Mouse (Mus musculus) bone marrow, adult 2 months (tissue): Measurements from ENCODE around the gene Slc6a6. TPM values are rescaled to one million over a fixed set of nuclear protein-coding genes. Genes with fewer than 3 reads are reported as not detected.

Experiments
- H3K27ac ChIP-seq: fragments of 200-500 bp; 2 replicates; pipeline ENCODE4 v1.5.1; 2012; ENCODE audit warnings: low read depth, mild to moderate bottlenecking, control low read depth, inconsistent platforms, low read length; ENCODE audit not compliant: control insufficient read depth, poor library complexity, insufficient read depth
- H3K4me1 ChIP-seq: fragments of 200-500 bp; 2 replicates; pipeline ENCODE4 v1.6.1; 2011; ENCODE audit warnings: low read length; ENCODE audit not compliant: control insufficient read depth, insufficient read depth
- H3K4me3 ChIP-seq: fragments of 200-500 bp; replicated peaks from 2 replicates; pipeline ENCODE3; 2011; ENCODE audit warnings: mild to moderate bottlenecking, low read depth, low read length, control low read depth; ENCODE audit not compliant: control insufficient read depth
- CTCF ChIP-seq: fragments of 200-500 bp; IDR thresholded peaks from 2 replicates; pipeline ENCODE4 v1.5.1; 2011; ENCODE audit warnings: low read length, control low read depth; ENCODE audit not compliant: control insufficient read depth, insufficient read depth
- POLR2A ChIP-seq: fragments of 200-500 bp; IDR thresholded peaks from 2 replicates; pipeline ENCODE4 v1.6.1; 2011; ENCODE audit warnings: low read depth, mild to moderate bottlenecking, control low read depth, low read length, borderline replicate concordance; ENCODE audit not compliant: control insufficient read depth
- WGBS: fragments of 180-500 bp; shearing (Covaris S2); methylation state at CpG from one replicate; pipeline ENCODE4 v1.1.7; 2018; 5-methylcytosine and 5-hydroxymethylcytosine counted together
- polyA plus RNA-seq: library from polyadenylated mRNA; stranded (reverse); fragments of >200 nt; gene quantifications from 2 replicates; pipeline ENCODE4 v1.2.4, GENCODE M21; 2011; ENCODE audit warnings: low replicate concordance; ENCODE audit not compliant: missing spikeins, insufficient read depth, insufficient read length

Gene Slc6a6
- polyA plus RNA-seq, 1 experiment, result 36.3 TPM

DNA sequence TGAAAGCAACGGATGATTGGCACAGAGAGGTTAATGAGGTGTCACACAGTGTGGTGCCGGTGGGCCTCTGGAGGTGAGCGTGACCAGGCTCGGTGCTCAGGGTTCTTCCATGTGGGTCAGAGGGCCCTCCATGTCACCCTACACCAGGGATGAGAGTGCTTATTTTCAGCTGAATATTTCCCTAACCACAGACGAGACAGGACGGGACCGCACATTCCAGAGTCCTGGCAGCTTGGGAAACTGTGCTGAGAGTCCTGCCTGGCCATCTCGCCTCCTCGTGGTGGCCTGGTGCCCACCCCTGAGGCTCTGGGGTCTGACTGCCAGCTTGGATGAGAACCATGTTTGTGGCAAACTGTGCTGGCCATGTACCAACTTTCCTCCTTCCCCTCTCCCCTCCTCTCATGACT lies 36.5 kb upstream of the Slc6a6 start:
- WGBS, result 71% methylated on average over 9 of the region's 9 CpGs
- TF ChIP-seq POLR2A, result no peak
- TF ChIP-seq CTCF, result no peak
- no peaks in the 10 kb centered on the region for H3K4me1 ChIP-seq
- no peak overlapping the region for H3K27ac ChIP-seq
- no peak overlapping the region for H3K4me3 ChIP-seq

DNA sequence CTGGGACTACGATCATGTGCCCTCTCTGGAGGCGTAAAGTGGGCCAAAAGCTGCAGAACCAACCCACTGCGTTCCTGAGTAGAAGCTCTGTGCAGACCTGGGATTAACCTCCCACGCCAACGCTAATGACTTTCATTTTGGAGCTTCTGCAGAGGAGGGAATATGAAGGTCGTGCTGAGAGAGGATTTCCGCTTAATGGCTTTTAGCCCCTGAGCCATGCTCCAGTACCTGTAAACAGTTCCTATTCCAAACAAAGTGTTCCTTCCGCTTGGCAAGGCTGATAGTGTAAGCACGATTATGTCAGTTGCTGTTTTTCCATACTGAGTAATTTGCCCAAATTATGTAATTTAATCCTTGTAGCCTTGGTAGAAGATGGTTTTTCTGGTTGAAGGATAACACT lies 33.6 kb upstream of the Slc6a6 start:
- H3K4me3 ChIP-seq, result no peak overlapping the region
- WGBS, result 78% methylated on average over 9 of the region's 9 CpGs
- H3K4me1 ChIP-seq, result no peaks in the 10 kb centered on the region
- no peak overlapping the region for H3K27ac ChIP-seq
- no peak for TF ChIP-seq CTCF
- no peak for TF ChIP-seq POLR2A

DNA sequence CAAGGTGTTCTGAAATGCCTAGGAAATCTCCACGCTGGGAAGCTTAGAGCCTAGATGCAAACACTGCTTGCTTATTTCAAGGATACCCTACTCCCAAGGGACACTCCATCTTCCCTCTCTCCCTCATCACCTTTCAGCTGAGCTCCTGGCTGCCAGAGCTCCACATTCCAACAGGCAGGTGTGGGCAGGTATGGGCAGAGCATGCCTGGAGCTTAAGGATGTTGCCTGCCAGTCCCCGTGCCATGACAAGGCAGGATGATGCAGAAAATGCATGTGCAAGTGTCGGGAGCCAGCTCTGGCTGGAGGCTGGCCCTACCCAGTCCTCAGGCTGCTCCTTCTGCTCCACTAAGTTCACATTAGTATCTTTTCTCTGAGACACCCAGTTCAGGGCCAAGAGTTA lies 31.6 kb upstream of the Slc6a6 start:
- no peak for TF ChIP-seq CTCF
- TF ChIP-seq POLR2A, result no peak
- 84% methylated on average over 3 of the region's 3 CpGs for WGBS
- no peaks in the 10 kb centered on the region for H3K4me1 ChIP-seq
- H3K27ac ChIP-seq, result no peak overlapping the region
- H3K4me3 ChIP-seq, result no peak overlapping the region

DNA sequence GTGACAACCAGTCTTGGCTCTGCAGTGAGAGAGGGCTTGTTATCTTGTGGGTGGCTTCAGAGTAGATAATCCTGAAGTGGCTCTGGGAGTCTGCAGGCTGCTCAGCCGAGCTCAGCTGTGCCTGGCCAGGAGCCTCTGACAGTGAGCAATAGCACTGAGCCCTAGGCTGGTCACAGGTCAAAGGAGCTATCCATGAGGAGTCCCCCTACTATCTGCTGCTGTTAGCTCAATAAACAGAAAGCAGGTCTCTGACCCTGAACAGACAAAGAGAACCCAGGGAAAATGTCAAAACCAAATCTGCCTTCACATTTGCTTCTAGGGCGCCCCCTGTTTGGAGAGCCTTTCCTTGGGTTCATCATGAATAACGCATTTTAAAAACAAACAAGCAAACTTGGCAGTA lies 28.6 kb upstream of the Slc6a6 start:
- H3K4me1 ChIP-seq, result no peaks in the 10 kb centered on the region
- H3K27ac ChIP-seq, result no peak overlapping the region
- WGBS, result 68% methylated on average over 3 of the region's 3 CpGs
- H3K4me3 ChIP-seq, result no peak overlapping the region
- TF ChIP-seq POLR2A (no peak), CTCF (no peak)

DNA sequence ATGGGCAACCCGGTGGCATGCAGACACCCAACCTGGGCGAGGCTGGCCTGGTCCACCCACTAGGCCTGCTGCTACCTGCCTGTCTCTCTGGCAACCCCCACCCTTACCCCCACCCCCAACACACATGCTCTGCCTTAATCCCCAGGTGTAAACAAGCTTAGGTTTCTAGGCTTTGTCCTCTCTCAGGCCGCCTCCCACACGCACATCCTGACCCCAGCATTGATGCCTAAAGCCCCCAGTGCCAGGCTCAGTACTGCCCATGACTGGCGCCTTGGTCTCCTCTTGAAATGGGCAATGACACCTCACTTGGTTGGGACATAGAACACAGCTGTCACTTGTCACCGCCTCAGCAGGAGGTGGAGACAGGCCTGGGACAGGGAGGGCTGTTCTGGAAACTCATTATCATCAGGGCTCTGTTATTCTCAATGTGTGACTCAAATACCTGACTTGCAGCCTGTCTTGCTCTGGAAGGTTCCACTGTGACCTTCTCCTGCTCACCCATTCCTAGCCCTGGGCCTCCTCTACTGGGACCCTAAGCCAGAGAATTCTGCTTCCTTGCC lies 27.9 kb upstream of the Slc6a6 start:
- no peaks in the 10 kb centered on the region for H3K4me1 ChIP-seq
- no peak for TF ChIP-seq POLR2A
- no peak for TF ChIP-seq CTCF
- no peak overlapping the region for H3K4me3 ChIP-seq
- H3K27ac ChIP-seq, result no peak overlapping the region
- WGBS, result 79% methylated on average over 6 of the region's 6 CpGs

DNA sequence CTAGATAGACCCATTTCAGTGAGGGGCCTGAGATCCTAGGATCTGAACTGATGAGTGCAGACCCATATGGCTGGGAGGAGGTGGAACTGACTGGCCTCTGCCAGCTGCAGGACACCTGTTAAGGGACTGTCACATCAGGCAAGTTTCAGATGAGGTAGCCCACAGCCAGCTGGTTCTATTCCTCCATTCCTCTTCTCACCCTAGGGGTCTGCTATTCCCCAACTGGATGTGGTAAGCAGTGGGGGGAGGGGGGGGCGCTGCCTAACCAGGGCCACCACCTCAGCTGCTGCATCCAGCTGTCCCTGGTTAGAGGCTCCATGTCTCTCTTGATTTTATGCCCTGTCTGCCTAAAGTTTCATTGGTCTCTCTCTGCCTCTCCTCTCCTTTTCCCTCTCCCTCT lies 25.6 kb upstream of the Slc6a6 start:
- H3K4me1 ChIP-seq, result no peaks in the 10 kb centered on the region
- H3K27ac ChIP-seq, result no peak overlapping the region
- TF ChIP-seq POLR2A (no peak), CTCF (no peak)
- no peak overlapping the region for H3K4me3 ChIP-seq
- WGBS, result 36% methylated on average over 1 of the region's 1 CpGs

DNA sequence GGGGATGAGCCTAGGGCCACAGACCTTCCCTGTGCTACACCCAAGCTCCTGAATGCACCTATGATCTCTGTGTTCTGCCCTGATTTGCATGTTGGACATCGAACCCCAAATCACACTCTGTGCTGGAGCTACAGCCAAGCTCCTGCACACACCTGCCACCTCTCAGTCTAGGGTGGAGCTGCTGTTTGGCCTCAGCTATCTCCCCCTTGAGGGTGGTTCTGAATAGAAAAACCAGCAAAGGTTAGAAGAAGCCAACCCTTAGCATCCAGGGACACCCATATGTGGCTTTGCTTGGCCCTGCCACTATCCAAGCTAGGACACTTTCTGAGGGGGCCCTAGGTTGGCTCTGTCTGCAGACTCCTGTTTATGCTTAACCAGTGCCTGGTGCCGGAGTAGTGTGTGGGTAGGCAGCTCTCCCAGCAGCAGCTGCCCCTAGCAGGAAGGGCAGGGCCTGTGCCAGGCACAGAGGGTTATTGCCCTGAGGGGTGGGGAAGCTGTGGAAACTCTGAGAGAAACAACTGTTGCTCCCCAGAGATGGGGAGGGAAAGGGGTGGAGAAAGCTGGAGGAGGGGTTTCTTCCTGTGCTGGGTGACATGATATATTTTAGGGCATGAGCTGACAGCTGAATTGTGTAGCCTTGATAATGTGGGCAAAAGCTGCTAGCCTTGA lies 23.9 kb upstream of the Slc6a6 start:
- 17% methylated on average over 2 of the region's 2 CpGs for WGBS
- TF ChIP-seq POLR2A (no peak), CTCF (no peak)
- Histone ChIP-seq H3K4me3 (no peak overlapping the region), H3K27ac (no peak overlapping the region), H3K4me1 (no peaks in the 10 kb centered on the region)

DNA sequence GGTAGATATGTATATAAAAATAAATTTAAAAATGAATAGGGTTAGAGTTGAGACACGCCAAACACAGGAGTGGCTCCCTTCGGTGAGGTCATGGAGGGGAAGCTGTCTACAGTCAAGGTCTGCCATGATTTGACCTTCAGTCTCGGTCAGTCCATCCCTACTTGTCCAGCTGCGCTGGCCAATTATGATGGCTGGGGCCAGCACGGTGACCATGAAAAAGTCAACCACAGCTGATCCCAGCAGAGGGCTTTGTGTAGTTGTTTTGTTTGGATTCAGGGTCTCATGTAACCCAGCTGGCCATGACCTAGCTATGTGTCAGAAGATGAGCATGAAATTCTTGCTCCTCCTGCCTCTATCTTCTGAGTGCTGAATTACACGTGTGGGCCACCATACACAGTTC lies 21.6 kb upstream of the Slc6a6 start:
- no peak overlapping the region for H3K4me3 ChIP-seq
- TF ChIP-seq POLR2A, result no peak
- TF ChIP-seq CTCF, result no peak
- H3K4me1 ChIP-seq, result no peaks in the 10 kb centered on the region
- 79% methylated on average over 6 of the region's 6 CpGs for WGBS
- no peak overlapping the region for H3K27ac ChIP-seq
